Mouse (Mus musculus): ENCODE data around the gene Tnfrsf13c. TPM values are rescaled to one million over a fixed set of nuclear protein-coding genes. Genes with fewer than 3 reads are reported as not detected.

The Tnfrsf13c gene
- total and polyA plus RNA-seq, 3 experiments, result 204 to 287 (median 257) TPM

DNA sequence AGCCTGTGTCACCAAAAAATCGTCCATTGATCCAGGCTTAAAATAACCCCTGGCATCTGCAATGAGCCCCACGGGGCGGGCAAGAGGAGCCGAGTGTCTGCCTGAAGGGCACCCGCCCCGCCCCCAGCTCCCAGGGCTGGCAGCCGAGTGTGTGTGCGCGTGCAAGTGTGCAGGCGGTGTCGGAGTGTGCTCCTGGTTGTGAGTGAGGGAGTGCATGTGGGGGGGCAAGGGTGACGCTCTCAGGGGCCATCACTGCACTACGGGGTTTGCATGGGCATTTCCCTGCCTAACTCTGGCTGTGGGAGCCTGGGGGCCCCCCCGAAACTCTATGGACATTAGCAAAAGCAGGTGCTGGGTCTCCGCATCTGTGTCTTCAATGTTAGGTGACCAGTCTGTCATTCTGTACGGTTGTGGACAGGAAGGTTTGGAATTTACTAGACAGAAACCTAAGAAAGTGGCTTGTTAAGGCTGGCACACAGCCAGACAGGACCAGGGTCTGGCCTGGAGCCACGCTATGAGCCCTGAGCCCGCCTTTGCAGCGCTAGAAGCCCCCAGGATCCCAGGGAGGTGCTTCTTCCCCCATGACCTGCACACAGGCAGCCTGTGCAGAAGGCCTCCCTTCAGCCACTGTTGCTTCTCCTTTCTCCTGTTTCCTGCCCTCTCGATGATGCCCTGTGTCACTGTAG, 7.9 kb downstream of the Tnfrsf13c start:
- Histone ChIP-seq H3K27me3 (replicated peaks) (no peaks in the 10 kb centered on the region), H3K79me2 (replicated peaks; ENCODE audit: control insufficient read depth, extremely low read depth, insufficient read depth, poor library complexity, severe bottlenecking) (peaks cover 36% of the 10 kb centered on the region), H3K27ac (ENCODE audit: insufficient read depth, low read depth) (peak overlapping the region; percentile 99), H3K4me3 (replicated peaks in 1 of 3; ENCODE audit: low read depth in 2 of 3, low read length in 2 of 3, poor library complexity in 1 of 3) (peak overlapping the region; percentile 57 to 75 (median 63)), H3K4me2 (ENCODE audit: insufficient read depth, low read depth, poor library complexity, severe bottlenecking) (peak overlapping the region; percentile 89), H3K9ac (ENCODE audit: insufficient read depth, low read depth) (peak overlapping the region; percentile 93), H3K4me1 (ENCODE audit: control insufficient read depth in 1 of 2, insufficient read depth in 2 of 2) (peaks cover 18 to 61% of the 10 kb centered on the region in 2 experiments), H3K9me3 (replicated peaks; ENCODE audit: low read length) (no peaks in the 10 kb centered on the region), H3K36me3 (replicated peaks in 1 of 2; ENCODE audit: control insufficient read depth in 1 of 2, insufficient read depth in 1 of 2, low read length in 1 of 2) (peaks cover 0 to 8% of the 10 kb centered on the region in 2 experiments)
- TF ChIP-seq ZMIZ1 (IDR thresholded peaks at IDR 0.05; ENCODE audit: low read depth, low read length) (no peak), EP300 (IDR thresholded peaks at IDR 0.05; ENCODE audit: low read length) (peak; percentile 63), UBTF (IDR thresholded peaks at IDR 0.05; ENCODE audit: low read depth, low read length) (no peak), ZNF384 (IDR thresholded peaks at IDR 0.05; ENCODE audit: low read depth, low read length) (no peak), IRF4 (IDR thresholded peaks at IDR 0.05; ENCODE audit: low read depth, low read length) (peak; percentile 85), GABPA (IDR thresholded peaks at IDR 0.05; ENCODE audit: insufficient replicate concordance, low read depth, low read length) (no peak), USF1 (IDR thresholded peaks at IDR 0.05; ENCODE audit: low read depth, low read length) (no peak), JUND (conservative IDR thresholded peaks at IDR 0.05; ENCODE audit: low read depth, low read length) (no peak), ZC3H11A (IDR thresholded peaks at IDR 0.05; ENCODE audit: low read depth, low read length) (no peak), RCOR1 (conservative IDR thresholded peaks at IDR 0.05; ENCODE audit: low read depth, low read length) (no peak; the same call in 1 of the 2 replicates), NELFE (IDR thresholded peaks at IDR 0.05; ENCODE audit: low read depth, low read length) (peak; percentile 39; the same call in 1 of the 2 replicates), ELF1 (IDR thresholded peaks at IDR 0.05; ENCODE audit: low read depth, low read length) (no peak; the same call in 1 of the 2 replicates), HCFC1 (IDR thresholded peaks at IDR 0.05; ENCODE audit: low read depth, low read length) (no peak), KAT2A (IDR thresholded peaks at IDR 0.05; ENCODE audit: insufficient replicate concordance, low read length) (no peak), TBP (conservative IDR thresholded peaks at IDR 0.05; ENCODE audit: low read depth, low read length) (0 out of 2 replicates have a peak, but pooled peaks have one; percentile 13), MAX (IDR thresholded peaks at IDR 0.05; ENCODE audit: low read length) (peak; percentile 54; the same call in 1 of the 2 replicates), CHD2 (IDR thresholded peaks at IDR 0.05; ENCODE audit: low read length) (peak; percentile 74), SIN3A (IDR thresholded peaks at IDR 0.05; ENCODE audit: low read length) (no peak; the same call in 1 of the 2 replicates), POLR2A (IDR thresholded peaks at IDR 0.05; ENCODE audit: low read depth, low read length) (peak; percentile 40; the same call in 1 of the 2 replicates), ETS1 (conservative IDR thresholded peaks at IDR 0.05; ENCODE audit: low read depth, low read length) (peak; percentile 90), CHD1 (IDR thresholded peaks at IDR 0.05; ENCODE audit: low read depth, low read length) (no peak; the same call in 1 of the 2 replicates), PAX5 (IDR thresholded peaks at IDR 0.05; ENCODE audit: low read length) (no peak), MAZ (IDR thresholded peaks at IDR 0.05; ENCODE audit: low read depth, low read length) (peak; percentile 95), E2F4 (IDR thresholded peaks at IDR 0.05; ENCODE audit: insufficient replicate concordance, low read depth, low read length) (no peak), USF2 (conservative IDR thresholded peaks at IDR 0.05; ENCODE audit: low read depth, low read length) (no peak), BHLHE40 (IDR thresholded peaks at IDR 0.05; ENCODE audit: low read depth, low read length) (peak; percentile 99), ZKSCAN1 (IDR thresholded peaks at IDR 0.05; ENCODE audit: borderline replicate concordance, low read depth, low read length) (no peak), MEF2A (IDR thresholded peaks at IDR 0.05; ENCODE audit: borderline replicate concordance, low read depth, low read length) (peak; percentile 74), MAFK (IDR thresholded peaks at IDR 0.05; ENCODE audit: insufficient replicate concordance, low read length) (no peak), TCF12 (IDR thresholded peaks at IDR 0.05; ENCODE audit: low read depth, low read length) (peak; percentile 95), RAD21 (IDR thresholded peaks at IDR 0.05; ENCODE audit: low read depth, low read length) (no peak), CTCF (conservative IDR thresholded peaks at IDR 0.05 in 1 of 2, IDR thresholded peaks at IDR 0.05 in 1 of 2; ENCODE audit: low read depth in 2 of 2, low read length in 2 of 2) (no peak), MXI1 (IDR thresholded peaks at IDR 0.05; ENCODE audit: low read depth, low read length) (peak; percentile 87), POLR2AphosphoS2 (IDR thresholded peaks at IDR 0.05; ENCODE audit: low read depth, low read length) (no peak), JUN (IDR thresholded peaks at IDR 0.05; ENCODE audit: insufficient read depth, low read depth, low read length) (no peak), MYC (IDR thresholded peaks at IDR 0.05; ENCODE audit: low read depth, low read length) (no peak), SMC3 (IDR thresholded peaks at IDR 0.05; ENCODE audit: low read depth, low read length) (no peak), NRF1 (IDR thresholded peaks at IDR 0.05; ENCODE audit: low read depth, low read length) (peak; percentile 62)
- dilution Hi-C loops (cut with MboI; ENCODE audit: extremely low pct_ligation_motif_present, extremely low pct_unique_long_range_greater_than_20kb, low sequenced_read_pairs), result no loop called here
- in situ Hi-C loops (cut with MboI; ENCODE audit: low pct_ligation_motif_present, low pct_unique_long_range_greater_than_20kb, low sequenced_read_pairs), result loop anchor here (10.0 kb wide), 1 partner anchor 71 kb away; the partner anchor contains the start of gene Srebf2
- no peak for DNase-seq (ENCODE audit: extremely low read depth)

Data from CH12.LX (cell line).